Mouse (Mus musculus): ENCODE data around the gene Ak8. TPM values are rescaled to one million over a fixed set of nuclear protein-coding genes. Genes with fewer than 3 reads are reported as not detected.

Gene Ak8
- total RNA-seq, 2 experiments from 2014 or later, result 0.89 to 1.7 TPM

GRCm38 (mm10) chr2:28786355-28787066 lies 86.5 kb downstream of the Ak8 start:
- DNase-seq (ENCODE audit: low spot score in 2 of 2), result no peak
- intact Hi-C loops (cut with DNase I), result no loop called here

DNA sequence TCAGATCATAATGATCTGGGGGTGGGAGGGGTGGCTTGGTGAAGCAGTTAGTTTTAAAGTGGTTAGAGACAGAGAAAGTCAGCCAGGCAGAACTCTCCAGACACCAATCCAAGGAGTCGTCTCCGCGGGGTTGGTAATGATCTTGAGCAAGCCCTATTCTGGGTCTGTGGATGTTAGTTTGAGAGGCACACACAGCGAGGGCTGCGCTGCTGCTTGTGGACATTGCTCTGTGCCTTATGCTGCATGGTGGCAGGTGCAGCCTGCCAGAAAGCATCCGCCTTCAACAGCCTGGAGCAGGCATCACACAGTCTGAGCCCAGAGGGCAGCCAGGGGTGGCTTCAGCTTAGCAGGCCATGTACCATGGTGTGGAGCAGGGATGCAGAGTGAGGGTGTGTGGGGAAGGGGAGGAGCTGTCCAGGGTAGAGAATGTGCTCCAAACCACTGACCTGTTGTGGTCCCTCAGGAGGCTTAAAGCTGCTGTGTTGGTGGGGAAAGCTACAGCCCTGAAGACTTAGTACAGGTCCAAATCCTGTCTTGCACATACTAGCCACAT lies 87.2 kb downstream of the Ak8 start:
- intact Hi-C loops (cut with DNase I), result no loop called here
- no peak for DNase-seq (ENCODE audit: low spot score in 2 of 2)

GRCm38 (mm10) chr2:28792931-28793610 lies 93.1 kb downstream of the Ak8 start:
- DNase-seq (ENCODE audit: low spot score in 2 of 2), result peak; percentile 13 to 39
- intact Hi-C loops (cut with DNase I), result no loop called here

- DNase-seq (ENCODE audit: low spot score in 2 of 2), result no peak
- intact Hi-C loops (cut with DNase I), result no loop called here
Measured at GRCm38 (mm10) chr2:28794623-28795022, 94.7 kb downstream of the Ak8 start.

DNA sequence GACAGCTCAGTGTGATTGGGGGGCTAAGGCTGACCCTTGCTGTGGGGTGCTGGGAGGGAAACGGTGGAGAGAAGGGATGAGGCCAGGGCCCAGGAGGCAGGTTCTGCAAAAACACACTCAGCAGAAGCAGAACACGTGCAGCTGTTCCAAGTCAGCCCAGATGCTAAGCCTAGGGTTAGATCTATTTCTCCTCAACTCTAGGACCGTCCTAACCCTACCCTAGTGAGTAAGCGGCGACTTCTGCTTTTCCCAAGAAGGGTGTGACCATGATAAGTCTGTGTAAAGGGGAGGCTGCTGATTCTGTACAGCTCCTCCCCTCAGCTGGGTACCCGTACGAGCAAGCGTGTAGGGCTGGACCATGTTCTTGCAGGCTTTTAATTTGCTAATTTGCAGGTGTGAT lies 96.3 kb downstream of the Ak8 start:
- intact Hi-C loops (cut with DNase I), result no loop called here
- DNase-seq (ENCODE audit: low spot score in 2 of 2), result no peak

- intact Hi-C loops (cut with DNase I), result no loop called here
Measured at GRCm38 (mm10) chr2:28797490-28798106, 97.6 kb downstream of the Ak8 start.

DNA sequence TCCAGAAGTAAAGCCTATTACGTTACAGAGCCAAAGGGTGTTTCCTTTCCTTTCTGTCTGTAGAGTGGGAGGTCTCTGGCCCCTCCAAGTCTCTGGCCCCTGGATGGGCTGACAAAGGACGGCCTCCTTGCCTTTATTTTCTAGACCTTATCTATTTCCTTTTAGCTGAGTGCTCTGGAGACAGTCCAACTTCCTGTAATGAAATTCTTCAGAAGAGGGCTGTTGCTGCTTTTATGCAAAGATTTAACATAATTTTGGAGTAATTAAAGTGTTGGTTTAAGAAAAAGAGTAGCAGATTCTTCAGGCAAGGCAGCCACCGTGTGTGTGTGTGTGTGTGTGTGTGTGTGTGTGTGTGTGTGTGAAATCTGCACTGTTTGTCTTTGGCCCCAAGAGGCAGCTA lies 98.4 kb downstream of the Ak8 start:
- intact Hi-C loops (cut with DNase I), result no loop called here
- DNase-seq (ENCODE audit: low spot score in 2 of 2), result no peak

More at GRCm38 (mm10) chr2:28797490-28798106, 97.6 kb downstream of the Ak8 start:
- DNase-seq (ENCODE audit: low spot score in 2 of 2), result no peak

DNA sequence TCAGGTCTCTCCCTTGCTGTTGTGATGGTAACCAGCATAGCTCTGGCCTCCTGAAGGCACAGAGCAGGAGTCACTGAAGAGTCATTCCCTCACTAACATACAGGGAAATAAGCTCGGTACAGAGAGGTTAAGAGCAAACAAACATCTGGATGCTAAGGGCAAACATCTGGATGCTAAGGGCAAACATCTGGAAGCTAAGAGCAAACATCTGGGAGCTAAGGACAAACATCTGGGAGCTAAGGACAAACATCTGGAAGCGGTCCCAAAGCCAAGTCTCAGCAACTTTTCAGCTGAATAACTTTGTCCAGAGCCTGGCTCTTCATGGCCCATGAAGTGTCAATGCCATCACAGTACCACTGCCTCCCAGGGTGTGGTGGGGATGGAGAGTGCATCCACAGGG lies 99.6 kb downstream of the Ak8 start:
- DNase-seq (ENCODE audit: low spot score in 2 of 2), result no peak
- intact Hi-C loops (cut with DNase I), result no loop called here

GRCm38 (mm10) chr2:28803406-28803805 lies 103.4 kb downstream of the Ak8 start:
- peak in 1 of 2 experiments; percentile 21 for DNase-seq (ENCODE audit: low spot score in 2 of 2)

GRCm38 (mm10) chr2:28808841-28809240 lies 108.9 kb downstream of the Ak8 start:
- no peak for DNase-seq (ENCODE audit: low spot score in 2 of 2)
- intact Hi-C loops (cut with DNase I), result no loop called here

More at GRCm38 (mm10) chr2:28803406-28803805, 103.4 kb downstream of the Ak8 start:
- intact Hi-C loops (cut with DNase I), result no loop called here

DNA sequence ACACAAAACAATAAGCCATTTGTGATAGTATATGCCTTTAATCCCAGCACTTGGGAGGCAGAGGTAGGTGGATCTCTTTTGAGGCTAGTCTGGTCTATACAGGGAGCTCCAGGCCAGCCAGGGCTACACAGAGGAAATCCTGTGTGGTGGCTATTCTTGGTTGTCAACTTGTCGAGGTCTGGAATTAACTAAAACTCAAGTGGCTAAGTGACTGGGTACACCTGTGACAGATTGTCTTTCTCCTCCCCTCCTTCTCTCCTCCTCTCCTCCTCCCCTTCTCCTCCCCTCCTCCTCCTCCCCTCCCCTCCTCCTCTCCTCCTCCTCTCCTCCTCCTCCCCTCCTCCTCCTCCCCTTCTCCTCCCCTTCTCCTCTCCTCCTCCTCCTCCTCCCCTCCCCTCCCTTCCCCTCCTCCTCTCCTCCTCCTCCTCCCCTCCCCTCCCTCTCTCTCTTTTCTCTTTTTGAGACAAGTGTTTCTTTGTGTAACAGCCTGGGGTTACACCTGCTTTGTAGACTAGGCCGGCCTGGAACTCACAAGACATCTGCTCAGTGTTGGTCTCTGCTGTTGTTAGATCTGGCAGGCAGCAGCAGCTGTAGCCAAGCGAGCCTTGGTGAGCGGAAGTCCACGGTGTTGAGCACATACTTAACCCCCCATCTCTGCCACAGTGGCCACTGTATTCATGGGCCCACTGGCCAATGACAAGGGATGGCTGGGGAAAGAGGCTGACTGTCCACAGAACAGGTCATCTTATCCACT lies 110.5 kb downstream of the Ak8 start:
- intact Hi-C loops (cut with DNase I), result no loop called here
- DNase-seq (ENCODE audit: low spot score in 2 of 2), result no peak

GRCm38 (mm10) chr2:28818866-28819265 lies 118.9 kb downstream of the Ak8 start:
- intact Hi-C loops (cut with DNase I), result no loop called here
- DNase-seq (ENCODE audit: low spot score in 2 of 2), result peak in 1 of 2 experiments; percentile 63

DNA sequence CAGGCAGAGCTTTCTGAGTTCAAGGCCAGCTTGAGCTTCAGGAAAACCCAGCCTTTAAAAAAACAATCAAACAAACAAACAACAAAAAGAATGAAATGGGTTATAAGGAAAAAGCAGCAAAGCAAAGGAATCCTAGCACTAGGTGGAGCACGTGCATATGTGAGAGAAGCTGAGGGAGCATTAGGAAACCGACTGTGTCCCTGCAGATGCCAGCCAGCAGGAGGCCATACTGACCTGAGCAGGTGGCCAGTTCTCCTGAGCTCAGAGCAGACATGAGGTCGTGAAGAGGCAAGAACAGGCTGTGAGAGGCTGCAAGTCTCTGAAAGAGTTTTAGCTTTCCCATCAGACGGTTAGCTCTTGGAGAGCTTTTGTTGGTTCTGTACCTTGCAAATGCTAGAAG lies 129.3 kb downstream of the Ak8 start:
- no peak for DNase-seq (ENCODE audit: low spot score in 2 of 2)
- intact Hi-C loops (cut with DNase I), result no loop called here

GRCm38 (mm10) chr2:28836181-28836940 lies 136.4 kb downstream of the Ak8 start:
- DNase-seq (ENCODE audit: low spot score in 2 of 2), result peak in 1 of 2 experiments; percentile 47
- intact Hi-C loops (cut with DNase I), result no loop called here

DNA sequence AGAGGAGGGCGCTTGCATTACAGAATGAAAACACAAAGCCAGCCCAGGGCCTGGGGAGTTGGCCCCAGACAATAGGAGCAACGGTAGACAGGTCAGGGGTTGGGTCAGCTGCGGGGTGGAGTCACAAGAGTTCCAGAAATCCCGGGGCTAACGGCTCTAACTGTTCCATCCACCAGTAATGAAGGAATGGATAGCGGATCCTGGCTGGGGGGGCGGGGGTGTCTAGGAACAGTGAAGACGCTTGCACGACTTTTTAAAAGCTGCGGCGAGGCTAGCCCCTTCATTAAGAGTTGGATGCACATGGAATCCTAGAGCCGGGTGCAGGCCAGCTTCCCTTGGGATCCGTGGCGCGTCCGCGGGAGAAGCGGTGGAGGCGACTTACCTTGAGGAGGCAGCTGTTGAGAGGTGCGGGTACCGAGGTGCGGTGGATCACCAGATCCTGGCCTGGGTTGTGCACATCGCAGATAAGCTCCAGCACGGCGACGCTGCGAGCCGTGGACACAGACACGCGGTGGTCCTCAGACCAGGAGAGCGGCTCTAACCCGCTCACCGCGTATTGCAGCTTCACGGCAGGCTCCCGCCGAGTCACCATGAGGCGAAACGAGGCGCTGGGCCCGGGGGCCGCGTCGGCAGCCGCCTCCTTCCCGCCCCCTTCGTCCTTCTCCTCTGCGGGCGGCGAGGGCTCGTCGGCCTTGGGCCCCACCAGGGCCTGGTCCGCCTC lies 139.7 kb downstream of the Ak8 start:
- intact Hi-C loops (cut with DNase I), result loop anchor here (5.0 kb wide), 2 partner anchors 82 to 142 kb away; partner anchors contain the start of gene Spaca9
- DNase-seq (ENCODE audit: low spot score in 2 of 2), result no peak

GRCm38 (mm10) chr2:28840222-28840951 lies 140.4 kb downstream of the Ak8 start, which contains the start of the genes Gtf3c4 and Ddx31:
TSS of gene Gtf3c4 (minus strand) at chr2:28840360.
TSS of gene Ddx31 (plus strand) at chr2:28840406.
- intact Hi-C loops (cut with DNase I), result loop anchor here (5.0 kb wide), 2 partner anchors 83 to 143 kb away; partner anchors contain the start of gene Spaca9
- peak; percentile 95 for DNase-seq (ENCODE audit: low spot score in 2 of 2)

- no peak for DNase-seq (ENCODE audit: low spot score in 2 of 2)
- intact Hi-C loops (cut with DNase I), result loop anchor here (5.0 kb wide), 2 partner anchors 85 to 145 kb away; partner anchors contain the start of gene Spaca9
Measured at GRCm38 (mm10) chr2:28842042-28842441, 142.1 kb downstream of the Ak8 start.
